Mouse (Mus musculus) liver, adult 2 months (tissue): ENCODE data around the gene Slc16a2. TPM values are rescaled to one million over a fixed set of nuclear protein-coding genes. Genes with fewer than 3 reads are reported as not detected.

ENCODE experiments used
- DNase-seq: peaks from one replicate; pipeline ENCODE4 v3.0.0-alpha.2; 2011; ENCODE audit warnings: low read depth, low spot score; ENCODE audit errors: extremely low read depth
- H3K27ac ChIP-seq: fragments of 200-500 bp; replicated peaks from 2 replicates; pipeline ENCODE4 v1.5.1; 2012; ENCODE audit warnings: low read depth, mild to moderate bottlenecking, control low read depth, inconsistent platforms, low read length; ENCODE audit not compliant: insufficient read depth
- H3K27me3 ChIP-seq: fragments of 200-500 bp; 2 replicates; pipeline ENCODE4 v1.6.1; 2012; ENCODE audit warnings: mild to moderate bottlenecking, moderate library complexity, low read length, inconsistent platforms; ENCODE audit not compliant: control insufficient read depth, insufficient read depth
- H3K36me3 ChIP-seq: fragments of 200-500 bp; 2 replicates; pipeline ENCODE4 v1.6.1; 2012; ENCODE audit warnings: low read length, inconsistent platforms; ENCODE audit not compliant: control insufficient read depth, insufficient read depth
- H3K4me1 ChIP-seq: fragments of 200-500 bp; 2 replicates; pipeline ENCODE4 v1.6.1; 2011; ENCODE audit warnings: low read length; ENCODE audit not compliant: control insufficient read depth, insufficient read depth
- H3K4me3 ChIP-seq: fragments of 200-500 bp; 2 replicates; pipeline ENCODE4 v1.5.1; 2011; ENCODE audit warnings: low read depth, mild to moderate bottlenecking, control low read depth, low read length, moderate library complexity; ENCODE audit not compliant: insufficient read depth
- H3K79me2 ChIP-seq: fragments of 200-500 bp; 2 replicates; pipeline ENCODE4 v1.6.1; 2012; ENCODE audit warnings: inconsistent platforms, mild to moderate bottlenecking, low read length, moderate library complexity; ENCODE audit not compliant: control insufficient read depth, insufficient read depth
- H3K9ac ChIP-seq: fragments of 200-500 bp; 2 replicates; pipeline ENCODE4 v1.6.1; 2012; ENCODE audit warnings: low read depth, mild to moderate bottlenecking, control low read depth, inconsistent platforms, low read length
- CTCF ChIP-seq: fragments of 200-500 bp; IDR thresholded peaks from 2 replicates; pipeline ENCODE4 v1.5.1; 2011; ENCODE audit warnings: low read depth, low read length, control low read depth
- POLR2A ChIP-seq: fragments of 200-500 bp; IDR thresholded peaks from 2 replicates; pipeline ENCODE4 v1.6.1; 2011; ENCODE audit warnings: low read length, control low read depth; ENCODE audit not compliant: insufficient read depth; ENCODE audit errors: extremely low read depth
- WGBS: fragments of 180-500 bp; shearing (Covaris S2); methylation state at CpG from one replicate; pipeline ENCODE4 v1.1.7; 2018; 5-methylcytosine and 5-hydroxymethylcytosine counted together
- polyA plus RNA-seq: library from polyadenylated mRNA; depleted of rRNA; stranded (reverse); fragments of >200 nt; gene quantifications from 2 replicates; pipeline ENCODE4 v1.2.3, GENCODE M21; 2012
- total RNA-seq: library from RNA; depleted of rRNA; stranded (reverse); fragments of >200 nt; gene quantifications from 2 replicates; pipeline ENCODE4 v1.2.3, GENCODE M21; 2014

Gene Slc16a2
- total and polyA plus RNA-seq, 2 experiments, result 32.7 to 197 TPM

DNA sequence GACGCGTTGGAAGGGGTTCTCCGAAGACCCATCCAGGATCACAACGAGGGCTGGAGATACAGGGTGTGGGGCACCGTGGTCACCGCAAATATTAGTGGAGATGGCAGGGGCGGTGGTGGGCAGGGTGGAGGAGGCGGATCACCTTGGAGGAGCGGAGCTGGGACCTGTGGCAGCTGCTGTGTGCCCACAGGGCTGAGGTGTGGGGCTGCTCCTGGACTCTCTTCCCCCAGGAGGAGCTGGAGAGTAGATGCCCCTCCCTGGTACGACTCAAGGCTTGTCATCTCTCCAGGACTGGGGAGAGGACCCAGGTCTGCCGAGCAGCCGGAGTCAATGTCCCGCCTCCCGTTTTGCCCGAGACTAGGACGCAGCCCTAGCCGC, 127.0 kb downstream of the Slc16a2 start:
- no peak for TF ChIP-seq POLR2A
- TF ChIP-seq CTCF, result no peak
- Histone ChIP-seq H3K27ac (no peak overlapping the region), H3K4me3 (peak overlapping the region; percentile 71; the same call in 1 of the 2 replicates), H3K4me1 (peaks cover 2% of the 10 kb centered on the region; the same call in 1 of the 2 replicates), H3K9ac (no peak overlapping the region; the same call in 1 of the 2 replicates), H3K79me2 (no peaks in the 10 kb centered on the region), H3K36me3 (no peaks in the 10 kb centered on the region; the same call in 1 of the 2 replicates), H3K27me3 (no peaks in the 10 kb centered on the region)
- DNase-seq, result no peak
- WGBS, result 29% methylated on average over 15 of the region's 17 CpGs

DNA sequence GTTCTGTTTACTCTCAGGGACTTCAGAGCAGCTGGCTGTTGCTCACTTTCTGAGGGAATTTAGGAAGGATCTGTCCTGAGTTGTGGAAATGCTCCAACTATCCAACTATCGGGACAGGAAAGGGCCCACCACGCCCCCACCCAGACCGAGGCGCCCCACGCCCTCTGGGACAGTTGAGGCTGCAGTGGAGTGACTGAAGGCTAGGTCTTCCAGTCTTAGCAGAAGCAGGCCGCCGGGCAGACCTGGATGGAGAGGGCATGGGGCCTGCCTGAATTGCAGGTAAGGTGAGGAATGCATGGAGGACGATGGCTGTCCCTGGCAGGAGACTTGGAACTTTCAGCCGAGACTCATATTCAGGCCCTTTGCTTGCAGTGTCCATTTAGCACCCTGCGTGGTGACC, 127.4 kb downstream of the Slc16a2 start:
- 60% methylated on average over 10 of the region's 10 CpGs for WGBS
- Histone ChIP-seq H3K36me3 (no peaks in the 10 kb centered on the region; the same call in 1 of the 2 replicates), H3K9ac (no peak overlapping the region), H3K79me2 (no peaks in the 10 kb centered on the region), H3K27ac (no peak overlapping the region), H3K4me3 (no peak overlapping the region), H3K27me3 (no peaks in the 10 kb centered on the region), H3K4me1 (peaks cover 2% of the 10 kb centered on the region; the same call in 1 of the 2 replicates)
- no peak for DNase-seq
- TF ChIP-seq POLR2A (no peak), CTCF (no peak)

DNA sequence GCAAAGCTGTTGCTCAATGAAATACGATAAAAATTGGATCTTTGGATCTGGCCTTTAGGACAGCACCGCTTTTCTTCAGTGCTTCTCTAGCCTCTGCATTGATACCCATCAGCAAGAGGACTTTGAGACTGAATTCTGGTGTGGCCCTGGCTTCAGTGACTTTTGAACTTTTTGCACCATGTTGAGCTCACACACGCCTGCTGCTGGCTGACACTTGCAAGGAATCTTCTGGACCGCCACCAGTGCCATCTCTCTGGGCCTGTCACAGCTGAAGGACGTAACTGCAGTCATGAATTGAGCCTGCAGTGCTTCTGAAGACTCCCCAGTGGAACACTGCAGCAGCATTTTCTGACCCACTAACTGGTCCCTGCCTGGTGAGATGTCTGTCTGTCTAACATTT, 128.9 kb downstream of the Slc16a2 start:
- Histone ChIP-seq H3K27ac (no peak overlapping the region), H3K79me2 (no peaks in the 10 kb centered on the region), H3K4me3 (no peak overlapping the region), H3K36me3 (no peaks in the 10 kb centered on the region), H3K27me3 (no peaks in the 10 kb centered on the region), H3K4me1 (peaks cover 2% of the 10 kb centered on the region; the same call in 1 of the 2 replicates), H3K9ac (no peak overlapping the region)
- DNase-seq, result peak; percentile 82
- WGBS, result 24% methylated on average over 5 of the region's 5 CpGs
- no peak for TF ChIP-seq POLR2A
- peak; percentile 22; the same call in 1 of the 2 replicates for TF ChIP-seq CTCF

DNA sequence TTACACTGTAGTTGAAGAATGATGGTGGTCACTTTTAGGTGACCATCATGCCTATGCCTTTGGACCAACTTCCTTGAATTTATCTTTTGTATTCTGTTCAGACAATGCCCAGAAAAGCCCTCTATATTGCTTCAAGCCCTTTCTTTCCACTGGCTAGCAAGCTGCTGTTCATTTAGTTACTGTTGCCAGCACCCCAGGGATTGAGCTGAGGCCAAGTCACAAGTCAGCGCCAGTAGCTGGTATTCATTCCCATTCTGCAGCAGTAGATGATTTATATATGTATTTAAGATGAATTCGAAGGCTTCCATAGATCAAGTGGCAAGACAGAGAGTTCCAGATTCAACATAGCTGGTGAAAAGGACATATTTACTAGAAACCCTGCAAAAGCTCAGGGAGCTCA, 133.2 kb downstream of the Slc16a2 start:
- no peaks in the 10 kb centered on the region for H3K79me2 ChIP-seq
- DNase-seq, result no peak
- 92% methylated on average over 2 of the region's 2 CpGs for WGBS
- no peak overlapping the region for H3K9ac ChIP-seq
- H3K27ac ChIP-seq, result no peak overlapping the region
- no peaks in the 10 kb centered on the region for H3K27me3 ChIP-seq
- TF ChIP-seq POLR2A (no peak), CTCF (no peak)
- no peak overlapping the region for H3K4me3 ChIP-seq
- H3K4me1 ChIP-seq, result peaks cover 2% of the 10 kb centered on the region; the same call in 1 of the 2 replicates
- H3K36me3 ChIP-seq, result no peaks in the 10 kb centered on the region

DNA sequence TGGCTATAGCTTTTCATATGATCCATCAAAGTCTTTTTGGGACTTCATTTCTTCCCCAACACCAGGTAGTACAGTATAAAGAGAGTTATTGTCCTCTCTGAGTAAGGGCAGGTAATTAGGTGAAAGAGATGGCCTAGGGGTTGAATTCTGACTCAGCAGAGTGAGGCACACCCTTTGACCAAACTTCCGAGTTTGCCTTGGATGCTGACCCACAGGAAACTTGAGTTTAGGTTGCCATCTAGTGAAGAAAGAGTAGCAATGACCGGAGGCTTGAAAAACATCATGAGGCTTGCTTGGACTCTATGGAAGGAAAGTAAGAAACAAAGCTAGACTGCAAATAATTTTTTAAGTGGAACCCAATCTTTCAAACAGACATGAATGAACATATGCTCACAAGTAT, 147.1 kb downstream of the Slc16a2 start:
- H3K4me1 ChIP-seq, result no peaks in the 10 kb centered on the region
- no peaks in the 10 kb centered on the region for H3K79me2 ChIP-seq
- H3K27me3 ChIP-seq, result no peaks in the 10 kb centered on the region
- H3K9ac ChIP-seq, result no peak overlapping the region
- TF ChIP-seq CTCF (no peak), POLR2A (no peak)
- 14% methylated on average over 2 of the region's 2 CpGs for WGBS
- peak; percentile 49 for DNase-seq
- H3K36me3 ChIP-seq, result no peaks in the 10 kb centered on the region
- no peak overlapping the region for H3K4me3 ChIP-seq
- H3K27ac ChIP-seq, result no peak overlapping the region

DNA sequence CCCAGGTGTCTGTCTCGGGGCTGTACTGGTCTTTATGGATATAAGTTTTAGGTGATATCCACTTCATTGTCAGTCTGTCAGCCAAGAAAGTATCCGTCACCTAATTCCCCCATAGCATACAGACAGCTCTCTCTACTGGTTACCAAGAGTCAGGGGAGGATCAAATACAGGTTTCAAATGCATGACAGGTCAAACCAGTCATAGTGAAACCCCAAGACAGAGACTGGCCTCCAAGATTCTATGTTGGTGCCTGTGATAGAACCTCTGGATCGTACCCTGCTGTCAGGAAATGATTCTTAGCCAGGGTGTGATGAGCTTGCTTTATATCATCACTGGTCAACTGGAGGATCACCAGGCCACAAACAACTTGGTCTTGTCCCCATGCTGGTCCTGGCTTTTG, 148.0 kb downstream of the Slc16a2 start:
- H3K79me2 ChIP-seq, result no peaks in the 10 kb centered on the region

More for the DNA sequence above, 148.0 kb downstream of the Slc16a2 start:
- Histone ChIP-seq H3K4me1 (no peaks in the 10 kb centered on the region), H3K4me3 (no peak overlapping the region), H3K27me3 (no peaks in the 10 kb centered on the region), H3K36me3 (no peaks in the 10 kb centered on the region), H3K9ac (no peak overlapping the region), H3K27ac (no peak overlapping the region)
- TF ChIP-seq CTCF, result no peak
- no peak for TF ChIP-seq POLR2A
- no peak for DNase-seq
- 96% methylated on average over 3 of the region's 3 CpGs for WGBS
